Mouse (Mus musculus) hindbrain, postnatal 0 days (tissue): ENCODE results near the gene Dbx2. TPM values are rescaled to one million over a fixed set of nuclear protein-coding genes. Genes with fewer than 3 reads are reported as not detected.
A peak's percentile ranks its signal among the peaks of the same experiment; 100 is the strongest.

Experiments
- ATAC-seq: fragments of 200-750 bp; cut with Nextera tagmentation; 2 replicates; pipeline ENCODE4 v1.8.0; 2017; ENCODE audit warnings: mild to moderate bottlenecking, moderate TSS enrichment, moderate library complexity
- DNase-seq: peaks from one replicate; pipeline ENCODE4 v3.0.0-alpha.2; 2015; ENCODE audit warnings: low spot score
- H3K27ac ChIP-seq: fragments of 300-500 bp; sonication (generic); 2 replicates; pipeline ENCODE4 v1.5.1; 2014; ENCODE audit warnings: mild to moderate bottlenecking
- H3K27me3 ChIP-seq: fragments of 300-500 bp; sonication (generic); 2 replicates; pipeline ENCODE4 v1.6.1; 2014; ENCODE audit warnings: low read length, mixed read lengths; ENCODE audit not compliant: insufficient read depth
- H3K36me3 ChIP-seq: fragments of 300-500 bp; sonication (generic); 2 replicates; pipeline ENCODE4 v1.6.1; 2014; ENCODE audit warnings: low read length, mixed read lengths; ENCODE audit not compliant: insufficient read depth
- H3K4me1 ChIP-seq: fragments of 300-500 bp; sonication (generic); 2 replicates; pipeline ENCODE4 v1.6.1; 2014; ENCODE audit warnings: antibody characterized with exemption, low read length, mixed read lengths; ENCODE audit not compliant: insufficient read depth
- H3K4me2 ChIP-seq: fragments of 300-500 bp; sonication (generic); 2 replicates; pipeline ENCODE4 v1.6.1; 2014; ENCODE audit warnings: low read depth, mild to moderate bottlenecking, low read length, moderate library complexity, mixed read lengths
- H3K4me3 ChIP-seq: fragments of 300-500 bp; sonication (generic); 2 replicates; pipeline ENCODE4 v1.5.1; 2014; ENCODE audit warnings: low read length
- H3K9ac ChIP-seq: fragments of 300-500 bp; sonication (generic); replicated peaks from 2 replicates; pipeline ENCODE4 v1.6.1; 2014; ENCODE audit warnings: mild to moderate bottlenecking, low read length, moderate library complexity, mixed read lengths
- H3K9me3 ChIP-seq: fragments of 300-500 bp; sonication (generic); 2 replicates; pipeline ENCODE4 v1.6.1; 2016; ENCODE audit warnings: low read length, mixed read lengths
- CTCF ChIP-seq: IDR thresholded peaks from 2 replicates; pipeline ENCODE4 v1.5.1; 2016; ENCODE audit warnings: antibody characterized with exemption, control low read depth, low read depth
- WGBS: fragments of 180-500 bp; shearing (Covaris S2); extraction: QIAGEN DNeasy Blood & Tissue Kit; methylation state at CpG from one replicate; pipeline ENCODE4 v1.1.7; 2014; 5-methylcytosine and 5-hydroxymethylcytosine counted together
- polyA plus RNA-seq: library from polyadenylated mRNA; unstranded; fragments of >200 nt; fragmentation: Nextera tagmentation; extraction: Ambion mirVana; gene quantifications from 2 replicates; pipeline ENCODE4 v1.2.1, GENCODE M21; 2015
- total RNA-seq: library from RNA; depleted of rRNA; stranded (reverse); fragments of >200 nt; gene quantifications from 2 replicates; pipeline ENCODE4 v1.2.3, GENCODE M21; 2014; rRNA removed

The Dbx2 gene
- total RNA-seq (8.3 and 11.4 TPM in 2 replicates), polyA plus RNA-seq (23.7 and 26.2 TPM in 2 replicates)

GRCm38 (mm10) chr15:95655860-95656259 lies at the start of gene Dbx2:
Dbx2 (minus strand) TSS chr15:95655960.
- ATAC-seq = no peak
- Histone ChIP-seq H3K9ac (no peak within 1 kb of the TSS), H3K4me2 (peak within 1 kb of the TSS; percentile 59), H3K27ac (no peak within 1 kb of the TSS), H3K36me3 (no peaks in the 10 kb centered on the region), H3K27me3 (peaks cover 35% of the 10 kb centered on the region), H3K9me3 (no peaks in the 10 kb centered on the region), H3K4me1 (peaks cover 5% of the 10 kb centered on the region; the same call in 1 of the 2 replicates), H3K4me3 (peak within 1 kb of the TSS; percentile 44; the same call in 1 of the 2 replicates)
- DNase-seq = no peak
- TF ChIP-seq CTCF = no peak
- WGBS = 85% methylated on average over 5 of the region's 5 CpGs

GRCm38 (mm10) chr15:95702206-95702605 lies 46.4 kb upstream of the Dbx2 start:
- ATAC-seq = no peak
- no peak for DNase-seq
- Histone ChIP-seq H3K27ac (no peak overlapping the region), H3K4me1 (peaks cover 3% of the 10 kb centered on the region; the same call in 1 of the 2 replicates), H3K27me3 (peaks cover 9% of the 10 kb centered on the region; the same call in 1 of the 2 replicates), H3K4me2 (no peak overlapping the region), H3K9ac (no peak overlapping the region), H3K9me3 (no peaks in the 10 kb centered on the region), H3K36me3 (no peaks in the 10 kb centered on the region), H3K4me3 (no peak overlapping the region)
- 16% methylated on average over 9 of the region's 9 CpGs for WGBS
- TF ChIP-seq CTCF = no peak

GRCm38 (mm10) chr15:95701573-95701972 lies 45.8 kb upstream of the Dbx2 start:
- Histone ChIP-seq H3K9ac (no peak overlapping the region), H3K27ac (no peak overlapping the region), H3K4me1 (peaks cover 3% of the 10 kb centered on the region; the same call in 1 of the 2 replicates), H3K27me3 (peaks cover 9% of the 10 kb centered on the region; the same call in 1 of the 2 replicates), H3K9me3 (no peaks in the 10 kb centered on the region), H3K4me2 (no peak overlapping the region), H3K4me3 (no peak overlapping the region), H3K36me3 (no peaks in the 10 kb centered on the region)
- TF ChIP-seq CTCF = no peak
- WGBS = 28% methylated on average over 4 of the region's 4 CpGs
- no peak for ATAC-seq
- DNase-seq = no peak

GRCm38 (mm10) chr15:95699371-95699770 lies 43.6 kb upstream of the Dbx2 start:
- Histone ChIP-seq H3K4me1 (peaks cover 3% of the 10 kb centered on the region; the same call in 1 of the 2 replicates), H3K4me3 (no peak overlapping the region), H3K9ac (no peak overlapping the region), H3K9me3 (no peaks in the 10 kb centered on the region), H3K27me3 (peaks cover 9% of the 10 kb centered on the region; the same call in 1 of the 2 replicates), H3K4me2 (no peak overlapping the region), H3K36me3 (no peaks in the 10 kb centered on the region), H3K27ac (no peak overlapping the region)
- DNase-seq (no peak), ATAC-seq (no peak)
- no peak for TF ChIP-seq CTCF
- 69% methylated on average over 12 of the region's 12 CpGs for whole genome bisulfite sequencing

- peak; percentile 55 for TF ChIP-seq CTCF
- H3K9ac ChIP-seq = no peak overlapping the region
- H3K4me3 ChIP-seq = no peak overlapping the region
- H3K4me1 ChIP-seq = no peaks in the 10 kb centered on the region
- H3K4me2 ChIP-seq = no peak overlapping the region
- DNase-seq (peak; percentile 80), ATAC-seq (no peak)
- no peaks in the 10 kb centered on the region for H3K9me3 ChIP-seq
- WGBS = 71% methylated on average over 3 of the region's 3 CpGs
- no peaks in the 10 kb centered on the region for H3K36me3 ChIP-seq
- H3K27me3 ChIP-seq = peaks cover 9% of the 10 kb centered on the region; the same call in 1 of the 2 replicates
- no peak overlapping the region for H3K27ac ChIP-seq
These were observed 38.0 kb upstream of the Dbx2 start for GRCm38 (mm10) chr15:95693759-95694158.

- no peaks in the 10 kb centered on the region for H3K27me3 ChIP-seq
- ATAC-seq = peak; percentile 77; the same call in 1 of the 2 replicates
- H3K36me3 ChIP-seq = no peaks in the 10 kb centered on the region
- 20% methylated on average over 8 of the region's 8 CpGs for WGBS
- peak; percentile 63 for DNase-seq
- no peak overlapping the region for H3K9ac ChIP-seq
- H3K9me3 ChIP-seq = no peaks in the 10 kb centered on the region
- H3K27ac ChIP-seq = peak overlapping the region; percentile 65
- TF ChIP-seq CTCF = no peak
- H3K4me3 ChIP-seq = no peak overlapping the region
- H3K4me1 ChIP-seq = no peaks in the 10 kb centered on the region
- H3K4me2 ChIP-seq = peak overlapping the region; percentile 34
These were observed 35.8 kb upstream of the Dbx2 start for GRCm38 (mm10) chr15:95691594-95691993.

GRCm38 (mm10) chr15:95691129-95691528 lies 35.4 kb upstream of the Dbx2 start:
- Histone ChIP-seq H3K27ac (peak overlapping the region; percentile 65), H3K4me2 (peak overlapping the region; percentile 34; the same call in 1 of the 2 replicates), H3K4me3 (no peak overlapping the region), H3K27me3 (no peaks in the 10 kb centered on the region), H3K36me3 (no peaks in the 10 kb centered on the region), H3K9me3 (no peaks in the 10 kb centered on the region), H3K4me1 (no peaks in the 10 kb centered on the region), H3K9ac (no peak overlapping the region)
- 15% methylated on average over 5 of the region's 5 CpGs for WGBS
- no peak for TF ChIP-seq CTCF
- ATAC-seq (peak; percentile 67; the same call in 1 of the 2 replicates), DNase-seq (peak; percentile 56)
